Mouse (Mus musculus): ENCODE data around the gene Rab11fip5. TPM values are rescaled to one million over a fixed set of nuclear protein-coding genes. Genes with fewer than 3 reads are reported as not detected.

Rab11fip5 gene
- total RNA-seq, 2 experiments from 2014 or later: 1.1 to 3.5 TPM

- ATAC-seq (replicated peaks; ENCODE audit: low FRiP score, low TSS enrichment, poor library complexity, severe bottlenecking): no peak
These were observed 2.8 kb upstream of the Rab11fip5 start for GRCm38 (mm10) chr6:85377066-85377734.

- ATAC-seq (replicated peaks; ENCODE audit: low FRiP score, low TSS enrichment, poor library complexity, severe bottlenecking): peak; percentile 94
These were observed 290 bp upstream of the Rab11fip5 start for GRCm38 (mm10) chr6:85374734-85375114.

GRCm38 (mm10) chr6:85373066-85373860 lies 1.2 kb downstream of the Rab11fip5 start:
- ATAC-seq (replicated peaks; ENCODE audit: low FRiP score, low TSS enrichment, poor library complexity, severe bottlenecking): no peak

- no peak for ATAC-seq (replicated peaks; ENCODE audit: low FRiP score, low TSS enrichment, poor library complexity, severe bottlenecking)
These were observed 1.9 kb downstream of the Rab11fip5 start for GRCm38 (mm10) chr6:85372496-85372895.

GRCm38 (mm10) chr6:85371859-85372405 lies 2.5 kb downstream of the Rab11fip5 start:
- ATAC-seq (replicated peaks; ENCODE audit: low FRiP score, low TSS enrichment, poor library complexity, severe bottlenecking): no peak

GRCm38 (mm10) chr6:85370666-85371430 lies 3.6 kb downstream of the Rab11fip5 start:
- ATAC-seq (replicated peaks; ENCODE audit: low FRiP score, low TSS enrichment, poor library complexity, severe bottlenecking): no peak

GRCm38 (mm10) chr6:85370041-85370440 lies 4.4 kb downstream of the Rab11fip5 start:
- no peak for ATAC-seq (replicated peaks; ENCODE audit: low FRiP score, low TSS enrichment, poor library complexity, severe bottlenecking)

GRCm38 (mm10) chr6:85369181-85369860 lies 5.1 kb downstream of the Rab11fip5 start:
- ATAC-seq (replicated peaks; ENCODE audit: low FRiP score, low TSS enrichment, poor library complexity, severe bottlenecking): peak; percentile 25; the same call in 1 of the 2 replicates

- ATAC-seq (replicated peaks; ENCODE audit: low FRiP score, low TSS enrichment, poor library complexity, severe bottlenecking): no peak; the same call in 1 of the 2 replicates
These were observed 5.7 kb downstream of the Rab11fip5 start for GRCm38 (mm10) chr6:85368722-85369121.

GRCm38 (mm10) chr6:85368166-85368565 lies 6.3 kb downstream of the Rab11fip5 start:
- ATAC-seq (replicated peaks; ENCODE audit: low FRiP score, low TSS enrichment, poor library complexity, severe bottlenecking): no peak

GRCm38 (mm10) chr6:85366387-85366786 lies 8.0 kb downstream of the Rab11fip5 start:
- no peak for ATAC-seq (replicated peaks; ENCODE audit: low FRiP score, low TSS enrichment, poor library complexity, severe bottlenecking)

- ATAC-seq (replicated peaks; ENCODE audit: low FRiP score, low TSS enrichment, poor library complexity, severe bottlenecking): no peak
These were observed 10.0 kb downstream of the Rab11fip5 start for GRCm38 (mm10) chr6:85364439-85364838.

GRCm38 (mm10) chr6:85363906-85364260 lies 10.6 kb downstream of the Rab11fip5 start:
- no peak for ATAC-seq (replicated peaks; ENCODE audit: low FRiP score, low TSS enrichment, poor library complexity, severe bottlenecking)

GRCm38 (mm10) chr6:85363231-85363905 lies 11.1 kb downstream of the Rab11fip5 start:
- ATAC-seq (replicated peaks; ENCODE audit: low FRiP score, low TSS enrichment, poor library complexity, severe bottlenecking): no peak

- no peak for ATAC-seq (replicated peaks; ENCODE audit: low FRiP score, low TSS enrichment, poor library complexity, severe bottlenecking)
These were observed 11.8 kb downstream of the Rab11fip5 start for GRCm38 (mm10) chr6:85362610-85363009.

- ATAC-seq (replicated peaks; ENCODE audit: low FRiP score, low TSS enrichment, poor library complexity, severe bottlenecking): no peak
These were observed 14.1 kb downstream of the Rab11fip5 start for GRCm38 (mm10) chr6:85360311-85360710.

- no peak for ATAC-seq (replicated peaks; ENCODE audit: low FRiP score, low TSS enrichment, poor library complexity, severe bottlenecking)
These were observed 15.6 kb downstream of the Rab11fip5 start for GRCm38 (mm10) chr6:85358877-85359276.

GRCm38 (mm10) chr6:85356682-85357465 lies 17.6 kb downstream of the Rab11fip5 start:
- no peak for ATAC-seq (replicated peaks; ENCODE audit: low FRiP score, low TSS enrichment, poor library complexity, severe bottlenecking)
